Mouse (Mus musculus) layer of hippocampus, postnatal 36 days (tissue): ENCODE results near the gene Aldoart2. TPM values are rescaled to one million over a fixed set of nuclear protein-coding genes. Genes with fewer than 3 reads are reported as not detected.
"Not testable (repeated sequence)": the region's sequence is repeated elsewhere in the genome, so short reads cannot be mapped to it uniquely, and the experiment has no call there.

ENCODE experiments used
- DNase-seq, 2 experiments: peaks; one replicate each; pipeline ENCODE4 v3.0.0; 2022
- total RNA-seq, 2 experiments: library from RNA; stranded (reverse); gene quantifications; 2 replicates each; pipeline ENCODE4 v1.2.3; 2021

The Aldoart2 gene
- total RNA-seq, 2 experiments from 2014 or later = 0.35 TPM; not detected in 1

GRCm38 (mm10) chr12:55573794-55574193 is 8.8 kb downstream of the Aldoart2 start:
- DNase-seq = no peak

- not testable (repeated sequence) for DNase-seq
Observed at GRCm38 (mm10) chr12:55586936-55587335, 21.9 kb downstream of the Aldoart2 start.

- DNase-seq = no peak
Observed at GRCm38 (mm10) chr12:55598537-55598886, 33.5 kb downstream of the Aldoart2 start.

GRCm38 (mm10) chr12:55598887-55599561 is 34.0 kb downstream of the Aldoart2 start, which contains the start of gene Insm2:
Gene Insm2, plus strand, starts transcription at chr12:55599427.
- peak; percentile 6 to 28 for DNase-seq

- DNase-seq = peak; percentile 28 to 33
Observed at GRCm38 (mm10) chr12:55599639-55600502, 34.8 kb downstream of the Aldoart2 start.

- DNase-seq = peak; percentile 4 to 7
Observed at GRCm38 (mm10) chr12:55600503-55600994, 35.5 kb downstream of the Aldoart2 start.

GRCm38 (mm10) chr12:55604411-55604810 is 39.4 kb downstream of the Aldoart2 start:
- DNase-seq = no peak

- no peak for DNase-seq
Observed at GRCm38 (mm10) chr12:55607902-55608301, 42.9 kb downstream of the Aldoart2 start.

- no peak for DNase-seq
Observed at GRCm38 (mm10) chr12:55610812-55611211, 45.8 kb downstream of the Aldoart2 start.

Other genes with a start within 250 kb of the Aldoart2 start
- gene Psma6, start 181.0 kb upstream of the Aldoart2 start, total RNA-seq = 100 to 1,000 TPM; 142 to 152 TPM
- 10 to 100 TPM; 36.5 to 44.3 TPM for gene Nfkbia, start 72.6 kb upstream of the Aldoart2 start, total RNA-seq
- gene Insm2, start 34.2 kb downstream of the Aldoart2 start, total RNA-seq = under 1 TPM in 1 of 2 experiments, not detected in 1; 0.13 TPM